Mouse (Mus musculus): ENCODE results near the gene Nup153. TPM values are rescaled to one million over a fixed set of nuclear protein-coding genes. Genes with fewer than 3 reads are reported as not detected.

Gene Nup153
- polyA plus RNA-seq, 1 experiment from 2014 or later: 19.1 TPM

DNA sequence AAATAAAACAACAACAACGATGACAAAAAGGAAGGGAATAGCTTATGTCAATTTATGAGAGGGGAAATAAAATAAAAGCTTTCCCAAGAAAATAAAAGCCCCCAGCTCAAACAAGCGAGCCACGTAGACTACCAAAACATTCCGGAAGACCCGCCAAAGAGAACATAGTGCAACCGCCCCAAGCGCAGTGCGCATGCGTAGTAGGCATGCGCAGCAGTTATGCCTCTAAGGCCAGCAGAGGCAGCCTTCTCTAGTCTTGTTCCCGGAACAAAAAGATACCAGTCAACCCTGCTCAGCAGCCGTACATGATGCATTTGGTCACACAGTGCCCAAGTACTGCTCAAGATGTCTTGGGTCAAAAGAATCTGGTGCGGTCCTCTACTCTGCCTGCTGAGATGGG lies 30.9 kb upstream of the Nup153 start:
- Histone ChIP-seq H3K4me2 (ENCODE audit: low read length) (no peak overlapping the region), H3K9me3 (replicated peaks; ENCODE audit: control insufficient read depth, low read length, poor library complexity, severe bottlenecking) (no peaks in the 10 kb centered on the region), H3K27ac (ENCODE audit: low read length) (peak overlapping the region; percentile 12), H3K27me3 (ENCODE audit: control insufficient read depth, insufficient read depth, low read depth, low read length) (no peaks in the 10 kb centered on the region), H3K9ac (ENCODE audit: low read depth, low read length) (no peak overlapping the region), H3K36me3 (ENCODE audit: control insufficient read depth, insufficient read depth, low read length) (peaks cover 2% of the 10 kb centered on the region; the same call in 1 of the 2 replicates), H3K4me1 (ENCODE audit: control insufficient read depth, insufficient read depth, low read length) (peaks cover 6% of the 10 kb centered on the region; the same call in 1 of the 2 replicates), H3K4me3 (ENCODE audit: low read depth, low read length) (no peak overlapping the region)
- ATAC-seq: no peak
- 90% methylated on average over 13 of the region's 13 CpGs for WGBS

DNA sequence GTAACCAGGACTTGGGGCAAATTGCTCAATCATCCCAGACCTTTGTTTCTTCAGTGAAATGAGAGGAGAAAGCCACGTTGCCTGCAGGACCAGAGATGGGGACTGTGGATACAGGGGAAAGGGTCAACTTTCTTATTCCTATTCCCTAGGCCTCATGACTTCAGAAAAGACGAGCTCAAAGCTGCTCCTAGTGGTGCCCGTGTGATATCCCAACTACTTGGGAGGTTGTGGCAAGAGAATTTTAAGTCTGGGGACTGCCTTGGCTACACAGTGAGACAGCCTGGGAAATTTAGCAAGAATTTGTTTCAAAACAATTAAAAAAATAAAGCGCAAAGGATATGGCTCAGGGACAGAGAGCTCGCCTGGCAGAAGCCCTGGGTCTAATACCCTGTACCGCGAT lies 30.2 kb upstream of the Nup153 start:
- 89% methylated on average over 7 of the region's 7 CpGs for WGBS
- Histone ChIP-seq H3K4me3 (ENCODE audit: low read depth, low read length) (no peak overlapping the region), H3K4me1 (ENCODE audit: control insufficient read depth, insufficient read depth, low read length) (peaks cover 6% of the 10 kb centered on the region; the same call in 1 of the 2 replicates), H3K27ac (ENCODE audit: low read length) (no peak overlapping the region), H3K9me3 (replicated peaks; ENCODE audit: control insufficient read depth, low read length, poor library complexity, severe bottlenecking) (no peaks in the 10 kb centered on the region), H3K9ac (ENCODE audit: low read depth, low read length) (no peak overlapping the region), H3K27me3 (ENCODE audit: control insufficient read depth, insufficient read depth, low read depth, low read length) (no peaks in the 10 kb centered on the region), H3K36me3 (ENCODE audit: control insufficient read depth, insufficient read depth, low read length) (no peaks in the 10 kb centered on the region; the same call in 1 of the 2 replicates), H3K4me2 (ENCODE audit: low read length) (no peak overlapping the region)
- no peak for ATAC-seq

DNA sequence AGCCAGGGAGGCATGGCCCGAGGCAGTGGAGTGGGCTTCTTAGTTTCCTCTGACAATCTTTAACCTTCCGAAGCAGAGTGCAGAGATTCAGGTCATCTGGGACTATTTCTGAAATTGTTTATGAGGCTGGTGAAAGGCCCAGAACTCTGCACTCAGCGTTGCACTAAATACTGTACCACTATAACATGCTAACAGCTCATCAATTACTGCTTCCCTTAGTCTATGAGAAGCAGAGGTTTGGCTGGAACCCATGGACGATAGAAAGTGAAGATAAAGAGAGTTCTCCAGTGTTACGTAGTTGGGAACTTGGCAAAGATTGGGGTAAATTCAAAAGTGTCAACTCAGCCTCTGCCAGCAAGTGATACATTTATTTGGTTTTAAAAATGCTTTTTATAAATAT lies 25.6 kb upstream of the Nup153 start:
- no peak for ATAC-seq

DNA sequence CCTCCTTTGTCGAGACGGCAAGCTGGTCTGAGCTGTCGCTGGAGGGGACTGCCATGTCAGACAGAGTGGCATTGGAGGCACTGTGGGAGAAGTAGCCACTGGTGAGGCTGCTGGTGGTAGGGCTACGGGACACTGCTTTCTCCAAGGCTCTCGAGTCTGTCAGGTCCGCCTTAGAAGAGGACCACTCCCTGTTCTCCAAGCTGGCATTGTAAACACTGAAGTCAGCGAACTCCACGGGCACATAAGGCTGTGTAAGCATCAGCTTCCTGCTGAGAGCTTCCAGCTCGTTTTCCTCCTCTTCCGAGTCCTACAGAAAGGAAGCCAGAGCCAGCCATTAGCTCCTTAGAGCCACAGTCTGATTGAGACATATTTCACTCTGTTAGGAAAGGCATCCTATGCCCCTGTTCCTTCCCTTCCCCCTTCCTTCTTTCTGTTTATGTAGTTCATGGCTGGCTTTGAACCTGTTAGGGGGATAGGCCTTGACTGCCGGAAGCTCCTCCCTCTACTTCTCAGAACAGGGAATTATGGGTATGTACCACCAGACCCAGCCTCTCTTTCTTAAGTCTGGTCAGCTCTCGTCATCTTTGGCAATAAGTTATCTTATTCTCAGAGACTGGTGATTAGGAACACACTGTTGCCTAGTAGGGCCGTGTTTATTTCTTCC lies 25.0 kb upstream of the Nup153 start:
- H3K27ac ChIP-seq (ENCODE audit: low read length): no peak overlapping the region

More for the DNA sequence above, 25.6 kb upstream of the Nup153 start:
- H3K4me1 ChIP-seq (ENCODE audit: control insufficient read depth, insufficient read depth, low read length): no peaks in the 10 kb centered on the region
- H3K27ac ChIP-seq (ENCODE audit: low read length): no peak overlapping the region
- no peaks in the 10 kb centered on the region for H3K9me3 ChIP-seq (replicated peaks; ENCODE audit: control insufficient read depth, low read length, poor library complexity, severe bottlenecking)
- 97% methylated on average over 5 of the region's 5 CpGs for WGBS
- no peak overlapping the region for H3K9ac ChIP-seq (ENCODE audit: low read depth, low read length)
- no peak overlapping the region for H3K4me3 ChIP-seq (ENCODE audit: low read depth, low read length)
- peaks cover 5% of the 10 kb centered on the region; the same call in 1 of the 2 replicates for H3K36me3 ChIP-seq (ENCODE audit: control insufficient read depth, insufficient read depth, low read length)
- H3K4me2 ChIP-seq (ENCODE audit: low read length): no peak overlapping the region
- no peaks in the 10 kb centered on the region for H3K27me3 ChIP-seq (ENCODE audit: control insufficient read depth, insufficient read depth, low read depth, low read length)

DNA sequence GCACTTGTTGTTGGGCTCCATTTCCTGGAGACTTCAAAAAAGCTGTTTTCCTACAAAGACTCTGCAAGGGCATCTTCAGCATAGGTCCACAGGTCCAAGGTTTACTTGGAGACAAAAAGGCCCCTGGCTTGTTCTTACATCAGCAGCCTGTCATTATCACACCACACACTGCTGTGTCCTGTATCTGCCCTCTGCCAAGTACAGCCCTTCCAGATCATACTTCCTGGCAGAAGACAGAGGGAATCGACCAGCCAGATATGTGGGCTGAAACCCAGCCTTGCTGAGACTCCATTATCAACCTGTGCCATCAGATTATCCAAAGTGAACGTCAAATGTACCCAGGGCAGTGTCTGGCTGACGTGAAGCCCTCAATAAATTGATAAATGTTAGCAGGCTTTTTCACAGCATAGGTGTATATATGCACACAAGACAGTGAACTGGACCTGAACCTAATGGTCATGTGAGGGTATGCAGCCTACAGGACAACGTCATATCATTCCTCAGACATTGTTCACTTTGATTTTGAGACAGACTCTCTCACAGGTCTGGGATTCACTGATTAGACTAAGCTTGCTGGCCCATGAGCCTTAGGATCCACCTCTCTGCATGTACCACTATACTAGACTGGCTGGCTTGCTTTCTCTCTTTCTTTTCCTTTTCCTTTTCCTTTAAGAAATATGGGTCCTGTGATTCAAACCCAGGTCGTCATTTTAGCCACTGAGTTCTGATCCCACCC lies 20.6 kb upstream of the Nup153 start:
- WGBS: 89% methylated on average over 5 of the region's 5 CpGs
- no peak overlapping the region for H3K27ac ChIP-seq (ENCODE audit: low read length)
- no peaks in the 10 kb centered on the region for H3K4me1 ChIP-seq (ENCODE audit: control insufficient read depth, insufficient read depth, low read length)
- no peak overlapping the region for H3K4me3 ChIP-seq (ENCODE audit: low read depth, low read length)
- no peaks in the 10 kb centered on the region for H3K27me3 ChIP-seq (ENCODE audit: control insufficient read depth, insufficient read depth, low read depth, low read length)
- ATAC-seq: no peak
- no peaks in the 10 kb centered on the region for H3K9me3 ChIP-seq (replicated peaks; ENCODE audit: control insufficient read depth, low read length, poor library complexity, severe bottlenecking)
- no peak overlapping the region for H3K9ac ChIP-seq (ENCODE audit: low read depth, low read length)
- H3K4me2 ChIP-seq (ENCODE audit: low read length): no peak overlapping the region
- peaks cover 5% of the 10 kb centered on the region; the same call in 1 of the 2 replicates for H3K36me3 ChIP-seq (ENCODE audit: control insufficient read depth, insufficient read depth, low read length)

More for the DNA sequence above, 25.0 kb upstream of the Nup153 start:
- H3K4me3 ChIP-seq (ENCODE audit: low read depth, low read length): no peak overlapping the region
- no peaks in the 10 kb centered on the region for H3K27me3 ChIP-seq (ENCODE audit: control insufficient read depth, insufficient read depth, low read depth, low read length)
- ATAC-seq: no peak
- no peak overlapping the region for H3K9ac ChIP-seq (ENCODE audit: low read depth, low read length)
- H3K4me1 ChIP-seq (ENCODE audit: control insufficient read depth, insufficient read depth, low read length): no peaks in the 10 kb centered on the region
- no peak overlapping the region for H3K4me2 ChIP-seq (ENCODE audit: low read length)
- no peaks in the 10 kb centered on the region for H3K9me3 ChIP-seq (replicated peaks; ENCODE audit: control insufficient read depth, low read length, poor library complexity, severe bottlenecking)
- WGBS: 83% methylated on average over 13 of the region's 13 CpGs
- H3K36me3 ChIP-seq (ENCODE audit: control insufficient read depth, insufficient read depth, low read length): peaks cover 5% of the 10 kb centered on the region; the same call in 1 of the 2 replicates

GRCm38 (mm10) chr13:46743821-46744220 lies 16.1 kb upstream of the Nup153 start:
- no peak overlapping the region for H3K9ac ChIP-seq (ENCODE audit: low read depth, low read length)
- H3K4me1 ChIP-seq (ENCODE audit: control insufficient read depth, insufficient read depth, low read length): no peaks in the 10 kb centered on the region
- H3K27ac ChIP-seq (ENCODE audit: low read length): no peak overlapping the region
- no peaks in the 10 kb centered on the region for H3K9me3 ChIP-seq (replicated peaks; ENCODE audit: control insufficient read depth, low read length, poor library complexity, severe bottlenecking)
- no peak for ATAC-seq
- 91% methylated on average over 8 of the region's 8 CpGs for WGBS
- H3K4me2 ChIP-seq (ENCODE audit: low read length): no peak overlapping the region
- no peaks in the 10 kb centered on the region for H3K36me3 ChIP-seq (ENCODE audit: control insufficient read depth, insufficient read depth, low read length)
- no peak overlapping the region for H3K4me3 ChIP-seq (ENCODE audit: low read depth, low read length)
- no peaks in the 10 kb centered on the region for H3K27me3 ChIP-seq (ENCODE audit: control insufficient read depth, insufficient read depth, low read depth, low read length)

GRCm38 (mm10) chr13:46742367-46742766 lies 14.6 kb upstream of the Nup153 start:
- Histone ChIP-seq H3K36me3 (ENCODE audit: control insufficient read depth, insufficient read depth, low read length) (no peaks in the 10 kb centered on the region), H3K27ac (ENCODE audit: low read length) (no peak overlapping the region), H3K9me3 (replicated peaks; ENCODE audit: control insufficient read depth, low read length, poor library complexity, severe bottlenecking) (no peaks in the 10 kb centered on the region), H3K4me2 (ENCODE audit: low read length) (no peak overlapping the region), H3K4me1 (ENCODE audit: control insufficient read depth, insufficient read depth, low read length) (no peaks in the 10 kb centered on the region), H3K27me3 (ENCODE audit: control insufficient read depth, insufficient read depth, low read depth, low read length) (no peaks in the 10 kb centered on the region; the same call in 1 of the 2 replicates), H3K9ac (ENCODE audit: low read depth, low read length) (no peak overlapping the region), H3K4me3 (ENCODE audit: low read depth, low read length) (no peak overlapping the region)
- 81% methylated on average over 2 of the region's 2 CpGs for WGBS
- ATAC-seq: no peak

DNA sequence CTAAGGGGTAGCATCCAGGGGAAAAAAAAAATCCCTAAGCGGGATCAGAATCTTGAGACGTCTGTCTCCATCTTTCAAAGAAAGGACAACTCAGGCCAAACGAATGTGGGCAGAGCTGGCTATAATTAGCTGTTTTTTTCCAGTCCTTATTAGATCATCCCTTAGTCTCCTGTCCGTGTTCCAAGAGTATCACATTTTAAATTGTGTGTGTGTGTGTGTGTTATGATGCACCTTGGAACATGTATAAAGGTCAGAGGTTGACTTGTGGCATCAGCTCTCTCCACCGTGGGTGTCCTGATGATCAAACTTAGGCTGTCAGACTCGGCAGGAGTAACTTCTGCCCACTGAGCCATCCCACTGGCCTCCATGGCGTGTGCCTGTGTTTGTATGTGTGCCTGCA lies 11.7 kb upstream of the Nup153 start:
- Histone ChIP-seq H3K27me3 (ENCODE audit: control insufficient read depth, insufficient read depth, low read depth, low read length) (no peaks in the 10 kb centered on the region; the same call in 1 of the 2 replicates), H3K36me3 (ENCODE audit: control insufficient read depth, insufficient read depth, low read length) (no peaks in the 10 kb centered on the region), H3K27ac (ENCODE audit: low read length) (no peak overlapping the region), H3K4me1 (ENCODE audit: control insufficient read depth, insufficient read depth, low read length) (peaks cover 11% of the 10 kb centered on the region), H3K9me3 (replicated peaks; ENCODE audit: control insufficient read depth, low read length, poor library complexity, severe bottlenecking) (no peaks in the 10 kb centered on the region), H3K9ac (ENCODE audit: low read depth, low read length) (no peak overlapping the region), H3K4me3 (ENCODE audit: low read depth, low read length) (no peak overlapping the region), H3K4me2 (ENCODE audit: low read length) (no peak overlapping the region)
- WGBS: 75% methylated on average over 7 of the region's 7 CpGs
- no peak for ATAC-seq

GRCm38 (mm10) chr13:46737482-46737881 lies 9.7 kb upstream of the Nup153 start:
- Histone ChIP-seq H3K4me1 (ENCODE audit: control insufficient read depth, insufficient read depth, low read length) (peaks cover 11% of the 10 kb centered on the region), H3K4me2 (ENCODE audit: low read length) (no peak overlapping the region), H3K27ac (ENCODE audit: low read length) (no peak overlapping the region), H3K36me3 (ENCODE audit: control insufficient read depth, insufficient read depth, low read length) (no peaks in the 10 kb centered on the region), H3K9me3 (replicated peaks; ENCODE audit: control insufficient read depth, low read length, poor library complexity, severe bottlenecking) (no peaks in the 10 kb centered on the region), H3K9ac (ENCODE audit: low read depth, low read length) (no peak overlapping the region), H3K4me3 (ENCODE audit: low read depth, low read length) (no peak overlapping the region), H3K27me3 (ENCODE audit: control insufficient read depth, insufficient read depth, low read depth, low read length) (no peaks in the 10 kb centered on the region; the same call in 1 of the 2 replicates)
- 85% methylated on average over 4 of the region's 4 CpGs for WGBS
- no peak for ATAC-seq
